Mouse (Mus musculus) kidney, adult 18-20 months (tissue): ENCODE measurements around the gene Inppl1.

Experiments used
- DNase-seq: peaks from one replicate; pipeline ENCODE4 v3.0.0; 2021

Inppl1 gene

DNA sequence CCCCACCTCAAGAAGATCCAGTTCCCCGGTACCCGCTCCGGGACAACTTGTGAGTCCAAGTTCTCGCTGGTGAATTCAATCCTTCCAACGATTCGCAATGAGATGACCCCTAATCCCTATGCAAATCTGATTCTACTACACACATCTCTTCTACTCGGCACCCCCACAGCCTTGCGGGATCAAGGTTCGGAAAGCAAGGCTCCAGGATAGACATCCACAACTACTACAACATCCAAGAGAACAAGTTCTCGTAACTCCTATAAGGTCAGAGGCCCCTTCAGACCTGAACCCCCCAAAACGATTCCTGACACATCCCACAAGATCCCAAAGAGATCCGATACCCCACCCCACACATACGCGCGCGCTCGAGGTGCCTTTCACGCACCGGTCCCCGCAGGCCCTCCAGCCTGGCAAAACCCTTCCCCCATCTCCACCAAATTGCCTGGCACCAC is 849 bp downstream of the Inppl1 start:
- no peak for DNase-seq

DNA sequence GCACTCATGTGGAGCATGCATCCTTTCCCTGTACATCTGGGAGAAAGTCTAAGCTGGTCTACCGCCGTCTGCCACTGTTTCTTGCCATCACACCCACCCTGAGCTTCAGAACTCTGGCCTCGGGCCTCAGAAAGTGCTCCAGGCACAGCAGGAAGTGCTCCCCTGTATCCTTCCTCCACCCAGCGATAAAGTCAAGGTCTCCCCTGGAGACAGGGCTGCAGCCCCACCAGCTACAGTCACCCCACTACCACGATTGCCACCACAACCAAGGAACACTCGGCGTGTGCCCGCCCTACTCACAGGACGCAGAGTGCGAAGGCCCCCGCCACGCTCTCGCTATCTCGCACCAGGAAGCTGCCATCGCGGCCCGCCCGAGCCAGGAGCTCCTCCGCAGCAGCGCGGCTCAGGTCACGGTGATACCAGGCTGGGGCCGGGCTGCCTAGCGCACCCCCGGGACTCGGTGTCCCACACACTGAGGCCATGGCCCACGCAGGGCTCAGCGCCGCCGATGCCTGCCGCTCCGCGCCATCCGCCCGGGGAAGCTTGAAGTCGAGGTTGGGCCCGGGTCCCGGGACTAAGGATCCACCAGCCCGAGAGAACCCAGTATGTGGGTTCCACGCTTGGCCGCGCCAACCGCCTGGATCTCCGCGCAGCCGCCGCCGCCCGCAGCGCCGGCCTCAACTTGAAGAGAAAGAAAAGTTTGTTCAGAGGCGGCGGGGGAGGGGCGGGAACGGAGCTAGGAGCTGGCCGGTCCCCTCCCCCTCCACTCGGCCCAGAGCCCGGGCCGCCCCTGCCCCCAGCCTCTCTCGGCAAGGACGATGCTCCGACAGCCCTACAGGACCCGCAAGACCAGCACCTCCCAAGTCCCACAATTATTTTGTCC is 1.5 kb downstream of the Inppl1 start:
- peak; percentile 79 for DNase-seq

DNA sequence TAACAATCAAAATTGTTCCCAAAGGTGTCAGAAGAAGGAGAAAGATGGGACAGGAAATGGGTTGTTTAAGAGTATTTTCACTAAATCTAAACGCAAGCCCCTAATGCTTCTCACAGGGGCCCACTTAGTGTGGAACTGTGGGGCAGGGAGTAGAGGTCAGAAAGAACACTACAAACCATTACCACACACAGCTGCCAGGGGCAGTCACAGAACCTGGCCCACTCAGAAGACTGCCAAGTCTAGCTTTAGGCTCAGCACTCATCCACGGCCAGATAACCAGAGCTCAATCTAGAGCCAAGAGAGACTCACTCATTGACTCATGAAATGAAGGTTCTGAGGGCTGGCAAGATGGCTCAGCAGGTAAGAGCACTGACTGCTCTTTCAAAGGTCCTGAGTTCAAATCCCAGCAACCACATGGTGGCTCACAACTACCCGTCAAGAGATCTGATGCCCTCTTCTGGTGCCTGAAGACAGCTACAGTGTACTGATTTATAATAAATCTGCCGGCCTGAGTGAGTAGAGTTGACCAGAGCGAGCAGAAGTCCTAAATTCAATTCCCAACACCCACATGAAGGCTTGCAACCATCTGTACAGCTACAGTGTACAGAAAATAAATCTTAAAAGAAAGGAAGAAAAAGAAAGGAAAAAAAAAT is 2.4 kb downstream of the Inppl1 start:
- no peak for DNase-seq

DNA sequence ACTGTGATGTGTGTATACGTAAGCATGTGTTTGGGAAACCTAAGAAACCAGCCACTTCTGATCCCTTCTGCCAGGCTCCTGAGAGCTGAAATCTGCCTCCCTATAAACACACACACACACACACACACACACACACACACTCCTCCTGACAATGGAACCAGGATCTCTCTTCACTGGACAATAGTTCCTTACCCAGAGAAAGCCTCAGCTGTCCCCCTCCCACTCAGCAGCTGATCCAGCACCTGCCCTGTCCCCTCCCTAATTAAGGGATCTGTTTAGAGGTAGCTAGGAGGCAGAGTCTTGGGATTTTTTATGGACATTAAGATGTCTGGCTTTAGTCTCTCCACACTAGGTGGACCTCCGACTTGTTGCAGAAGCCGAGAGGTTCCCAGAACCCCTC is 3.1 kb downstream of the Inppl1 start:
- DNase-seq: no peak

DNA sequence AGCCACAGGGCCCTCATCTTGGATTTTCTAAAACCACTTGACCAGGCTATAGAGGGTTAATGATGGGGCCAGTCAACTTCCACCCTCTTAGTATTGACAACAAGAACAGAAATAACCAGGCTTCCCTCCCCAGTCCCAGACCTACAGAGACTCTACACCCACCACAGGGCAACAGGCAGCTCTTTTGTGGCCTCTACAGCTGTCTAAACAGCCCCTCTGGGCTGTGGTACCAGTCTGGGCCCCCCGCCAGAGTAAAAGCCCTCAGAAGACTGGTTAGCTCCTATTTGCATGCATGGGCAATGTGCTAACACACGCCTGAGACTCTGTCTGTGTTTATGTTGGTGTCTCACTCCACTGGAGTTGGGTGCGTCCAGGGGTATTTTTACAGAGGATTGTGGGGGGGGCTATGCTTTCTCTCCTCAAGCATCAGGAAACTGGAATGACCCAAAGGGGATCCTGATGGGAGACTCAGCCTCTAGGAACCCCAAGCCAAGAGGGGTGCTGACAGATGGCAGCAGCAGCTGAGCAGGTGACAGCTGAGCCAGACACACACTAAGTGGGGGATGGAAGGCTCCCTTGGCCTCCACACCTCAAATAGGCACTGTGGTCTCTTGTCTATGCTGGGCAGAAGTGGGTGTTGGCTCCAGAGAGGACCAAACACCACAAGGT is 4.0 kb downstream of the Inppl1 start:
- DNase-seq: no peak

DNA sequence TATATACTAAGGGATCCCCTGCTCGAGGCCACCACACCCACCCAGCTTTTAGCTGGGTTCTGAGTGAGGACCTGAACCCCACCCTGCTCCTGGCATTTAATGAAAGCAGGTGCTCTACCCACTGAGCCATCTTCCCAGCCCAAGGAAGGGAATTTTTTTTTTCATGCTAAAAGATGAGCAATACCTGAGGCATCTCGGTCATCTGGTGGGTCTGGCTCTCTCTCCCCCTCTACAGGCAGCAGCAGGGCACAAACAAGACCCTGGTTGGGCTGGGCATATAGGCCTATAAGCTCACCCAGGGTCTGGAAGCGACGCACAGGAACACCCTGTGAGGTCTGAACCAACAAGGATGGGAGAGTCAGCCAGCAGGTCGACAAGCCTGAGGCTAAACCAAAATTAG is 4.7 kb downstream of the Inppl1 start:
- DNase-seq: no peak

DNA sequence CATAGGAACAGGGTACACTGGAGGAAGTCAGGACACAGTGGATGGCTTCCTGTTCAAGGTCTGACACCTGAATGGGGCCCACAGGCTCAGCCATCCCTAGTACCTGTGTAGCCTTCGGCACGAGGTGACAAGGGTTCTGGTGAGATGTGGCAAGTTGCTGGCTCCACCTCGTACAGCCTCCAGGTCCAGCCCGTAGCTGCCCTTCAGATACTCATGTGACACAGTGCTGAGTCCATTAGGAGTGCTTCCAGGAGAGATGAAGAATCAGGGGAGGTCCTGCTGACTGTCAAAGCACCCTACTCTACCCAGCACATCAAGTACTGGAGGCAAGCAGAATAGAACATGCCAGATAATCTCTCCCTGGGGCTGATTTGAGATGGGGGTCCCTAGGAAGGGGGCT is 5.7 kb downstream of the Inppl1 start:
- no peak for DNase-seq

DNA sequence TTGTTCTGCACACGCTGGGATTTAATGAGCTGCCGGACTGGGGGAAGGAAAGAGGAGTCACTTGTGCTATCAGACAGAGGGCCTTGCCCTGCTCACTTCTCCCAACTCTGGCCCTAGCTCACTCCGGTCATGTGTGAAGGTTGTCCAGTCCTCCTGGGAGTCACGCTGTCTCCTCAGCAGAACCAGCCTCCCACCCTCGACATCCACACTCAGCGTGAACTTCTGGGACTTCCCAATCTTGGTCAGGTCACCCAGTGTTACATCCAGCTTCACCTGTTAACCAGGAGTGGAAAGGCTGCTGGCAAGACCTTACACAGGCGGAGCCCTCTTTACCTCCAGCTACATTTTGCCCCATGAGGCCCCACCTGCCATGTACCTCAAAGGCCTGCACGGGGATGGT is 6.6 kb downstream of the Inppl1 start:
- DNase-seq: no peak

DNA sequence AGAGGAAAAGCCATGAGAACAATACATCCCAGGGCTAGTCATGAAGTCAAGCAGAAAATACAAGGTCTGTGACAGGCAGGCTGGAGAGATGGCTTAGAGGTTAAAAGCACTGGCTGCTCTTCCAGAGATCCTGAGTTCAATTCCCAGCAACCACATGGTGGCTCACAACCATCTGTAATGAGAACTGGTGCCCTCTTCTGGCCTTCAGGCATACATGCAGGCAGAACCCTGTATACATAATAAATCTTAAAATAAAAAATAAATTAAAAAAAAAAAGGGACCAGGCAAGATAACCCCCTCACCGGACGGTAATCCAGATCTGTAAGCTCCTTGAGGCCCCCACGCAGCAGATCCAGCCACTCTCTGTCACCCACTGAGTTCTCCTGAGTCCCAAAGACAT is 7.7 kb downstream of the Inppl1 start:
- DNase-seq: no peak

DNA sequence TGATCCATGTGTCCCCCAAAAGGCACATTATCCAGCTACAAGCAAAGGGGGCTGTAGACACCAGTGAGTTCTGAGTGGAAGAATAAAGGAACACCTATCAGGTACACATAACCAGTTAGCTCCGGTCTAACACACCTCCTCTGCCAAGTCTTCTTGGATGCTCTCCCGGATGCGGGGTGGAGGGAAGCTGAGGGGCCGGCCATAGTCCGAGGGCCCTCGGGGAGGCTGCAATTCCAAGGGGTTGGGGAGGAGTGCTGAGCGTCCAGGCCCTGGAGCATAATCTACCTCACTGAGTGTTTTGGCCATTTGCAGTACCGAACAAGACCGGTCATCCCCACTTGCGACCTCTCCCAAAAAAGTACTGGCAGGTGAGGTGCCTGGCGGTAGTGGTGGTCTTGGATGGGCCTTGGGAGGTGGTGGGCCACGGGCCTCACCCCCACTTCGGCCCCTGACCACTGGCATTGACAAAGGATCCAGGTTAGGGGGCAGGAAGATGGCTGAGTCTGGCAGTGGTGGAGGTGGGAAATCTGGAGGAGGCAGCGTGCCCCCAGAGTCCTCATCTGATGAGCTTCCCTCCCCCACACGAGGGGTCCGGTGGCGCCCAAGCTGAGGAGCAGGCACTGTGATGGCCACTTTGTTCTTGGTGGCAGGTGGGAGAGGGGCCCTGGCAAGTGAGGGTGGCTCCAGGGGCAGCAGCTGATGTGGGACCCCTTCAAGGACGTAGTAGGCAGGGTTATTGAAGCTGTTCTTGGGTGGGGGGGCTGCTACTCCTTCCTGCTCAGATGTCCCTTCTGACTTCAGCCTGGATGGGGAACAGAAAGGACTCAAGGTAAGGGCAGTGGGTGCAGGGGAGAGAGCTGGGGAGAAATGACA is 14.0 kb downstream of the Inppl1 start:
- DNase-seq: peak; percentile 72

DNA sequence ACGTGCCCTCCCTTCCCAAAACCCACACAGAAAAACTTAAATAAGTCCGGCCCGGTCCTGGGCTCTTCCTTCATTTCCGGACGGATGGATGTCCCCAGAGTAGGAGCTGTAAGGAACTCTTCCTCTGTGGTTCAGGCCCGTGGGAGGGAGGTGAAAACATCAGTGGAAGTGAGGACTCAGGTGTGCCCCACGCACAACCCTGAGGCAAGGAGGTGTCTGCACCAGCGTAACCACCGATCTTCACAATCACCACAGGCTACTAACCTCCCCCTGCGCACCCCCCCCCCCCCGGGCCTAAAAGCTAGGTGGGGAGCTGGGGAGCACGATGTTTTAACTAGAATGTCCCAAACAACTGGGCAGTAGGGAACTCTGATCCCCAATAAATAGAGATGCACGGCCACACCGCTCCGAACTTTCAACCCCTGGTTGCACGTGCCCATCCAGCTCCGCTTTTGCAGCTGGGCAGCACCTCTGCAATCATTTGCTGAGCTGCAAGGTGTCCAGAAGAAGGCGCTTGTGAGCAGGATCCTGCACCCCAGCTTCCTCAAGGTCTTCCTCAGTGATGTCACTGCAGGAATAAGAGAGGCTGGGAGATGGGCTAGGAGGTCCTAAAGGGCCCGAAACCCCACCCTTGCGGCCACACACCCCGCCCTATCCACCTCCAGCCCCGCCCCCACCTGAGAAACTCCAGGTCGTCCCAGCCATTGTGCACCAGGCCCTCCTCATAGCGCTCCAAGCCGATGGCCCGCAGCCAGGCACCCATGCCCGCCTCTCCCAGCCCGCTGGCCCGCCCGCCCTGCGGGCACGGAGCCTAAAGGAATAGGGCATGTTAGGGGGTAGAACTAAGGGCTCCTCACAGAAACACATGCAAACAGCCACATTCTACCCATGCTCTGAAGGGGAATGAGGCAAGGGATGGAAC is 14.9 kb downstream of the Inppl1 start:
- peak; percentile 77 for DNase-seq

DNA sequence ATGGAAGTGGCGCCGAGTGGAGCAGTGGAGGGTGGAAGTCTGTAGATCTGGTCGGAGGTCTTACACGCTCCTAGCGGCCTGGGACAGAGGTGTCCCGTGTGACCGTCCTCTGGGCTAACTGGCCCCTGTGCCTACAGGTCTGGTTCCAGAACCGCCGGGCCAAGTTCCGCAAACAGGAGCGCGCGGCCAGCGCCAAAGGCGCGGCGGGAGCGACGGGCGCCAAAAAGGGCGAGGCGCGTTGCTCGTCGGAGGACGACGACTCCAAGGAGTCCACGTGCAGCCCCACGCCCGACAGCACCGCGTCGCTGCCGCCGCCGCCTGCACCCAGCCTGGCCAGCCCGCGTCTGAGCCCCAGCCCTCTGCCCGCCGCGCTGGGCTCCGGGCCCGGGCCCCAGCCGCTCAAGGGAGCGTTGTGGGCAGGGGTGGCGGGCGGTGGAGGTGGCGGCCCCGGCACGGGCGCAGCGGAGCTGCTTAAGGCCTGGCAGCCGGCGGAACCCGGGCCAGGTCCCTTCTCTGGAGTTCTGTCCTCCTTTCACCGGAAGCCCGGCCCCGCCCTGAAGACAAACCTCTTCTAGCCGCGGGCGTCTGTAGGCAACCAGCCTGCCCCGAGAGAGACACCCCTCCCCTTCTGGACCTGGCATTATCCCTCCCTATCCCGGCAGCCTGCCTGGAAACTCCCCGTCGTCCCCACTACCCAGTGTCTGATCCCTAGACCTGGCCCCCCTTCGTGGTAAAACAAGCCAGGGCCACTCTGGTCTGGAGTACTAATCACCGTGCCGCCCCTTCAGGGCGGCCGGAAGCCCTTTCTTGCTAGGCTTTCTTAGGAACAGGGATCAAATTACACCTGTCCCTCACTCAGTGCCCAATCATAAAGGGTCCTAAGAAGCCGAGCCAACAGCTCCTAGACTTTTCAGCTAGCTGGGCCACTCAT is 16.2 kb downstream of the Inppl1 start:
- DNase-seq: peak; percentile 59

DNA sequence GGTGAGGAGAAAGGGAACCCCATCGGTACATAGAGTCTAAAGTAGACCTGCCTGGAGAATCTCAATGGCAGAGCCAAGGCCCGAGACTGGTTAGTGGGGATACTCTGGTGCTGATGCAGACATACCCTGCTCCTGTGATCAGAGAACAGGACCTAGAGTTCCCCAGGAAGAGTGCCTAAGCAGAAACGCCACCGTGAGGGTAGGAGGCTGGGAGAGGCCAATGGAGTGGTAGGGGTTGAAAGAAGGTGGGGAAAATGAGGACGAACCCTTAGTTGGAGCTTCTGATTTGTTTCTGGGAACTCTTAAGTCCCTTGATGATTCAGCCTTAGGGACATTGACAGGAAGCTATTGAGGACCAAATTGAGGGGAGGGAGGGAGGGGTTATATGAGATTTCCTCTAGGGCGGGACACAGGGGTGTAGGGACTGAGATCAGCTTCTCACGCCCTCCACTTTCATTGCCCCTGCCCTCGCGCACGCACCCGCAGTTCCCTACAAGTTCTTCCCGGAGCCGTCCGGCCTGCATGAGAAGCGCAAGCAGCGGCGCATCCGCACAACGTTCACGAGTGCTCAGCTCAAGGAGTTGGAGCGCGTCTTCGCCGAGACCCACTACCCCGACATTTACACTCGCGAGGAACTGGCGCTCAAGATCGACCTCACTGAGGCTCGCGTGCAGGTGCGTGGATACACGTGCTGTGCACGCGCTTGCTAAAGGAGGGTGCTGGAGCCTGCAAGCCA is 17.6 kb downstream of the Inppl1 start:
- DNase-seq: no peak

DNA sequence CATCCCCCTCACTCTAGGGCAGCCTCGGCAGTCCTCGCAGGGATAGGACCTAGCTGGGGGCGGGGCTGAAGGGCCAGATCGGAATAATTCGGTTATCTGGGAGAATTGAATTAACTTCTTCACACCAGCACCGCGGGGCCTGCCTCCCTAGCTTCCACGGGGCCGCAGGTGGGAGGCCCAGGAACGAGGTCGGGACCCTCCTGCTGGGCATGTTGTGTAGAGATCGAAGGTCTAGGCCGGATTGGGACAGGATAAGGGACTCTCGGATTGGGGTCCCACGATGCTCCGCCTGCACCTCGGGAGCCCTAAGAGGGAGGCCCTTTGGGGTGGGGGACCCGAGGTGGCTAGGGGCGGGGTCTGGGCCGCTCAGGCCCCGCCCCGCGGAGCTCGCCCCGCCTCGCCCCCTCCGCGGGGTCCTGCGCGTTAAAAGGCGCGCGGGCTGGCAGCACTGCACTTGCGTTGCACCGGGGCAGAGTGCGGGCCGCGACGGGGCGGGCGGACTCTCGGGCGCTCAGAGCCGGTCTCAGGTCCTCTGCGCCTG is 20.1 kb downstream of the Inppl1 start, which contains the start of gene Phox2a:
Gene Phox2a, plus strand, starts transcription at position 453 of the 541 bp plus-strand sequence.
- no peak for DNase-seq

DNA sequence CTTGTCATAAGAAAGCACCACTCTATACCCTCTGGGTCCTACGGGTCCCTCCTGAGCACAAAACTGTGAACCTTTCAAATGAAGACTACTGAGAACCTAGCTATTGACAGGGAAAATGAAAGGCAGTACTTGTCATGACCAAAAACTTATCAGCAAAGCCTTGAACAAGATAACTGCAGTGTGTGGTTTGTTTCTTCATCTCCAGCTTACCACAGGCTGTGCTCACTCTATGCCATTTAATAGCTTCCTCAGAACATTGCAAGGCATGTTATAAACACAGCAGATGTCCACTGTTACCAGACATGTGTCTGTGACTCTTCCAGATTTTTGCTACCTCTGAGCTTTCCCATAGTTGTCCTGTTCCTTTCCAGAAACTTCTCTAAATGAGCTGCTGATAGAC is 61.0 kb downstream of the Inppl1 start:
- DNase-seq: no peak

DNA sequence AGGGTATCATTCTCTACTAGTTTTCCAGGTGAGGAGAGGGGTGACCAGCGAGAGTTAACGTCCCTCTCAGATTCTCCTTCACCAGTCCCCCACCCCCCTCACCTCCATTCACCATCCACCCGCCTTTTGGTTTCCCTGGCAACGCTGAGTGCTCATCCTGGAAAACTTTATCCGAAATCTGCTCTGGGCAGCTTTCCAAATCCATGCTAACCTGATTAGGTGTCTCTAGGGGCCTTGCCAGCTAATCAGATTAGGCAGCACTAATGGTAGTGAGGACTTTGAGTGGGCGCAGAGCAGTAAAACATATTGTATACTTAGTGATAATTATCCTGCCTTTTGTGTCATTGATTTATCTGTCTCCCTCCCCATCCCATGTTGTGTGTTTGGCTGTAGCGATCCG is 65.3 kb downstream of the Inppl1 start:
- no peak for DNase-seq
